Mouse (Mus musculus) midbrain, postnatal 0 days (tissue): ENCODE data around the gene Smarcb1. TPM values are rescaled to one million over a fixed set of nuclear protein-coding genes. Genes with fewer than 3 reads are reported as not detected.

Experiments
- ATAC-seq: fragments of 200-750 bp; cut with Nextera tagmentation; 2 replicates; pipeline ENCODE4 v1.8.0; 2017; ENCODE audit warnings: moderate number of reproducible peaks, mild to moderate bottlenecking, moderate TSS enrichment, moderate library complexity; ENCODE audit not compliant: low FRiP score
- DNase-seq: peaks from one replicate; pipeline ENCODE4 v3.0.0-alpha.2; 2015; ENCODE audit warnings: low spot score
- H3K27ac ChIP-seq: fragments of 300-500 bp; sonication (generic); 2 replicates; pipeline ENCODE4 v1.5.1; 2014; ENCODE audit warnings: low read depth, mild to moderate bottlenecking, low read length, mixed read lengths
- H3K27me3 ChIP-seq: fragments of 300-500 bp; sonication (generic); 2 replicates; pipeline ENCODE4 v1.6.1; 2014; ENCODE audit warnings: low read length, control low read depth, mixed read lengths; ENCODE audit not compliant: insufficient read depth
- H3K36me3 ChIP-seq: fragments of 300-500 bp; sonication (generic); 2 replicates; pipeline ENCODE4 v1.6.1; 2014; ENCODE audit warnings: low read length, control low read depth, mixed read lengths; ENCODE audit not compliant: insufficient read depth
- H3K4me1 ChIP-seq: fragments of 300-500 bp; sonication (generic); 2 replicates; pipeline ENCODE4 v1.6.1; 2014; ENCODE audit warnings: mild to moderate bottlenecking, control low read depth, antibody characterized with exemption, low read length, mixed read lengths; ENCODE audit not compliant: insufficient read depth
- H3K4me2 ChIP-seq: fragments of 300-500 bp; sonication (generic); 2 replicates; pipeline ENCODE4 v1.6.1; 2014; ENCODE audit warnings: low read depth, mild to moderate bottlenecking, low read length, mixed read lengths; ENCODE audit not compliant: poor library complexity, severe bottlenecking
- H3K4me3 ChIP-seq: fragments of 300-500 bp; sonication (generic); 2 replicates; pipeline ENCODE4 v1.5.1; 2014; ENCODE audit warnings: low read depth, mild to moderate bottlenecking, low read length, moderate library complexity
- H3K9ac ChIP-seq: fragments of 300-500 bp; sonication (generic); replicated peaks from 2 replicates; pipeline ENCODE4 v1.6.1; 2014; ENCODE audit warnings: mild to moderate bottlenecking, low read length, moderate library complexity, mixed read lengths; ENCODE audit not compliant: poor library complexity, severe bottlenecking
- H3K9me3 ChIP-seq: fragments of 300-500 bp; sonication (generic); 2 replicates; pipeline ENCODE4 v1.6.1; 2016; ENCODE audit warnings: low read length, control low read depth
- CTCF ChIP-seq: IDR thresholded peaks from 2 replicates; pipeline ENCODE4 v1.5.1; 2016; ENCODE audit warnings: antibody characterized with exemption, mild to moderate bottlenecking
- WGBS: fragments of 180-500 bp; shearing (Covaris S2); extraction: QIAGEN DNeasy Blood & Tissue Kit; methylation state at CpG from one replicate; pipeline ENCODE4 v1.1.7; 2014; 5-methylcytosine and 5-hydroxymethylcytosine counted together
- polyA plus RNA-seq: library from polyadenylated mRNA; unstranded; fragments of >200 nt; fragmentation: Nextera tagmentation; extraction: Ambion mirVana; gene quantifications from 2 replicates; pipeline ENCODE4 v1.2.1, GENCODE M21; 2015
- total RNA-seq: library from RNA; depleted of rRNA; stranded (reverse); fragments of >200 nt; gene quantifications from 2 replicates; pipeline ENCODE4 v1.2.3, GENCODE M21; 2014

Gene Smarcb1
- total and polyA plus RNA-seq, 2 experiments from 2014 or later: 147 to 205 TPM

DNA sequence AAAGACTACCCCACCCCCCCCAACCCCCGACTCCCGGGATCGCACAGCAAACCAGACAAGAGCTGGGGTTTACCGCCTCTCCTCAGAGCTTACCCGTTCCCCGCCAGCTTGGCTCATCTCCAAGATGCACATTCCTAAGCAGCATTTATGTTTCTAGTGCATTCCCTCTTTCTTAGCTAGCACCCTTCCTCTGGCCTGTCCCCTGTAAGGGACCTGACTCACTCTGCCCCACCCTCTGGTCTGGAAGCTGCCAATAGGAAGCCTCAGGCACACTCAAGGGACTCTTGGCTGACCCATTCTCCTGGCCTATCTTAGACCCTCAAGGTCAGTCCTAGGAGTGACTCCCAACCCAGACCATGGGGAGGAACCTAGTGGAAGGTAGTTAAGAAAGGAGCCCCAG lies 8.9 kb upstream of the Smarcb1 start:
- Histone ChIP-seq H3K9me3 (no peaks in the 10 kb centered on the region), H3K4me3 (no peak overlapping the region), H3K4me2 (no peak overlapping the region), H3K36me3 (peaks cover 6% of the 10 kb centered on the region; the same call in 1 of the 2 replicates), H3K4me1 (no peaks in the 10 kb centered on the region), H3K27ac (no peak overlapping the region), H3K27me3 (no peaks in the 10 kb centered on the region), H3K9ac (no peak overlapping the region)
- ATAC-seq (no peak), DNase-seq (no peak)
- no peak for TF ChIP-seq CTCF
- 26% methylated on average over 6 of the region's 6 CpGs for WGBS

DNA sequence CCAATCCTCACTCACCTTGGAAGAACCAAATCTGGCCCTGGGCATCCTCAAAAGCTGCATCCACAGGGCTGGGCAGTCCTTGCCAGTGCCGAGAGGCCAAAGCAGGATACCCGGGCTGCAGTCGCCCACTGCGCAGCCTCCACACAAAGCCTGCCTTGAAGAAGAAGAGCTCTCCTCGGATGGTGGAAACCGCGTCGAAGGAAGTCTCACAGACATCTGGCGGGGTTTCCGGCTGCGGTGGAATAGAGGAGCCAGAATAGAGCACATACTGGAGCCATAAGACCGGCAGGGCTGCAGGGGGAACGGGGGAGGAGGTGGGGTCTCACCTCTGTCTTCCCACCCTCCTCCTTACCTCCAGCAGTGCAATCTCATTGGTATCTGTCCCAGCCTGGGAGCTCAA lies 5.0 kb upstream of the Smarcb1 start:
- Histone ChIP-seq H3K4me2 (no peak overlapping the region), H3K9ac (no peak overlapping the region), H3K4me1 (peaks cover 4% of the 10 kb centered on the region; the same call in 1 of the 2 replicates), H3K27ac (no peak overlapping the region), H3K36me3 (peaks cover 6% of the 10 kb centered on the region; the same call in 1 of the 2 replicates), H3K9me3 (no peaks in the 10 kb centered on the region), H3K4me3 (no peak overlapping the region), H3K27me3 (no peaks in the 10 kb centered on the region)
- TF ChIP-seq CTCF: no peak
- WGBS: 79% methylated on average over 13 of the region's 13 CpGs
- ATAC-seq (no peak), DNase-seq (no peak)

DNA sequence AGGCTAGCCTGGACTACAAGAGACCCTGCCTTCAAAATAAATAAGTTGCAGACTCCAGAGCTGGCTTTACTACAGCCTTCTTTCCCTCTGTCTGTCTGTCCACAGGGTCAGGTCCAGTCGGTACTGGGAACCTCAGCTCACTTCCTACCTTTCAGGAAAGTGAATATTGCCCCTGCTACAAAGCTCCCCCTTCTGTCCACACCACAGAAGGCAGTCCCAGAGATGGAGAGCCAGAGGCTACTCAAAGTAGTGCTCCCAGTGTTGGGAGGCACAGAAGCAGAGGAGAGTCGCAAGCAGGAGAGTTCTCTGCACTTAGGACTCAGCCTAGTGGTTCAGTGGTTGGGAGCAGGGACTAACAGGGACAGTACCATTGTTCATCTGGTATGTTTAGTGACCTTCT lies 2.9 kb upstream of the Smarcb1 start:
- peaks cover 4% of the 10 kb centered on the region; the same call in 1 of the 2 replicates for H3K4me1 ChIP-seq
- no peaks in the 10 kb centered on the region for H3K27me3 ChIP-seq
- H3K36me3 ChIP-seq: peaks cover 6% of the 10 kb centered on the region; the same call in 1 of the 2 replicates
- WGBS: 68% methylated on average over 2 of the region's 2 CpGs
- H3K4me3 ChIP-seq: no peak overlapping the region
- DNase-seq (no peak), ATAC-seq (no peak)
- peak; percentile 23 for TF ChIP-seq CTCF
- H3K9me3 ChIP-seq: no peaks in the 10 kb centered on the region
- no peak overlapping the region for H3K27ac ChIP-seq
- no peak overlapping the region for H3K4me2 ChIP-seq
- no peak overlapping the region for H3K9ac ChIP-seq

DNA sequence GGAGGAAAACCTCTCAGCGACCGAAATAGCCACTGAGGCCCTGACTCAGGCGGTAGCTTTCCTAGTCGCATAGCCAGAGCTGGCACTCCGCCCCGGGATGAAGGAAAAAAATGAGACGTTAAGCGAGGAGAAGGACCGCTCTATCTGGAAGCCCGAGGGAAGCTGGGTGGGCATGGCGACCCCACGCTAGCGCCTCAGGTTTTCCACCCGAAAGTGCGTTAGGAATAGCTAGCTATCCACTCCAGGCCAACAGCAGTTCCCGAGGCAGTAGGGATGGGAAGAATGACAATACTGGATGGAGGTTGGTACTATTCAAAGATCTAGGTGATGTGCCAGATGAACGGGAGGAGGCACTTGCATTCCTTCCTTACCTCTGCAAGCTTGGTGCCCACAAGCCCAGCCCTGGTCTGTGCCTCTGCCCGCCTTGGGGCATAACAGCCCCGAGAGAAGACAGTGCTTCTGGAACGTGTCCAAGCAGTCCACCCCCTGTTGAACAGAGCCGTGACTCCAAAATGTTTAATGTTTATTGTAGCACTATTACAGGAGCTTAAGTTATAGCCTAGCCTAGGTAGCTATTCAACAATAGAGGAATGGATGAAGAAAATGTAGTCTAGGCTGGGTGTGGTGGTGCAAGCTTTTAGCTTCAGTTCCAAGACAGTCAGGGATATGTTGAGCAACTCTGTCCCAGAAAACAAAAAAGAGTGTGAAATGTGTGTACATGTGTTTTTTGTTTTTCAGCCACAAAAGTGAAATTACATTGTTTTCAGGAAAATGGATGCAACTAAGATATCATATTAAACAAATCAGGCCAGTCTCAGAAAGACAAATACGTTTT lies 526 bp upstream of the Smarcb1 start:
- WGBS: 5% methylated on average over 22 of the region's 22 CpGs
- Histone ChIP-seq H3K27me3 (no peaks in the 10 kb centered on the region), H3K9me3 (no peaks in the 10 kb centered on the region), H3K36me3 (peaks cover 6% of the 10 kb centered on the region; the same call in 1 of the 2 replicates), H3K4me3 (peak overlapping the region; percentile 81), H3K27ac (peak overlapping the region; percentile 93), H3K9ac (peak overlapping the region; percentile 91), H3K4me2 (peak overlapping the region; percentile 71), H3K4me1 (peaks cover 7% of the 10 kb centered on the region; the same call in 1 of the 2 replicates)
- ATAC-seq: peak; percentile 55
- peak; percentile 1; the same call in 1 of the 2 replicates for TF ChIP-seq CTCF
- peak; percentile 36 for DNase-seq

GRCm38 (mm10) chr10:75919026-75919425 lies 2.4 kb downstream of the Smarcb1 start:
- TF ChIP-seq CTCF: no peak
- peaks cover 7% of the 10 kb centered on the region; the same call in 1 of the 2 replicates for H3K4me1 ChIP-seq

DNA sequence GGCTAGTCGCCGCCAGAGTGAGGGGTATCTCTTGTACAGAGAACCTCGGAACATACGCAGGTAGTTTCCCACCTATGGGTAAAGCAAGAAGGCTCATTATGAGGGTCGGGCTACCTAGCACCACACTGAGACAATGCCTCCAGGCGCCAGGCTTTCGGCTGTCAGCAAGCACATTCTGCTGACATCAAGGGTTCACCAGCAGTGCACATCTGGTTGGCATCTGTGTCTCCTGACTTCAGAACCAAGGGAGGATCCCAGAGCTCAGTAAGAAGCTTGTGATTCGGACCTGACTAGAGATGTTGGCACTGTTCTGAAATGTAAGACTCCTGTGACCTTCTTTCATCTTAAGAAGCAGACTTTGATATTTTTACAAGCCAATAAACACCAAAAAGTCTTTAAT lies 4.6 kb downstream of the Smarcb1 start:
- H3K9me3 ChIP-seq: no peaks in the 10 kb centered on the region
- no peaks in the 10 kb centered on the region for H3K27me3 ChIP-seq
- H3K4me1 ChIP-seq: peaks cover 4% of the 10 kb centered on the region; the same call in 1 of the 2 replicates
- no peak overlapping the region for H3K27ac ChIP-seq
- no peak for ATAC-seq
- TF ChIP-seq CTCF: no peak
- no peak overlapping the region for H3K4me2 ChIP-seq
- WGBS: 78% methylated on average over 8 of the region's 8 CpGs
- no peak for DNase-seq
- H3K4me3 ChIP-seq: no peak overlapping the region
- peaks cover 17% of the 10 kb centered on the region for H3K36me3 ChIP-seq
- H3K9ac ChIP-seq: no peak overlapping the region

More at GRCm38 (mm10) chr10:75919026-75919425, 2.4 kb downstream of the Smarcb1 start:
- Histone ChIP-seq H3K4me2 (no peak overlapping the region), H3K4me3 (no peak overlapping the region), H3K9ac (no peak overlapping the region), H3K27me3 (no peaks in the 10 kb centered on the region), H3K9me3 (no peaks in the 10 kb centered on the region), H3K27ac (no peak overlapping the region), H3K36me3 (peaks cover 5% of the 10 kb centered on the region)
- no peak for DNase-seq
- ATAC-seq: no peak
- WGBS: 87% methylated on average over 5 of the region's 5 CpGs
